Mouse (Mus musculus) CD4-positive naive resting alpha-beta T cell, adult 76 days (primary cell): Measurements from ENCODE around the gene Ndufa7. TPM values are rescaled to one million over a fixed set of nuclear protein-coding genes. Genes with fewer than 3 reads are reported as not detected.

Experiments
- total RNA-seq: library from RNA; stranded (reverse); gene quantifications from one replicate; pipeline ENCODE4 v1.2.4, GENCODE M21; 2023

Ndufa7 gene
- total RNA-seq: 141 TPM

DNA sequence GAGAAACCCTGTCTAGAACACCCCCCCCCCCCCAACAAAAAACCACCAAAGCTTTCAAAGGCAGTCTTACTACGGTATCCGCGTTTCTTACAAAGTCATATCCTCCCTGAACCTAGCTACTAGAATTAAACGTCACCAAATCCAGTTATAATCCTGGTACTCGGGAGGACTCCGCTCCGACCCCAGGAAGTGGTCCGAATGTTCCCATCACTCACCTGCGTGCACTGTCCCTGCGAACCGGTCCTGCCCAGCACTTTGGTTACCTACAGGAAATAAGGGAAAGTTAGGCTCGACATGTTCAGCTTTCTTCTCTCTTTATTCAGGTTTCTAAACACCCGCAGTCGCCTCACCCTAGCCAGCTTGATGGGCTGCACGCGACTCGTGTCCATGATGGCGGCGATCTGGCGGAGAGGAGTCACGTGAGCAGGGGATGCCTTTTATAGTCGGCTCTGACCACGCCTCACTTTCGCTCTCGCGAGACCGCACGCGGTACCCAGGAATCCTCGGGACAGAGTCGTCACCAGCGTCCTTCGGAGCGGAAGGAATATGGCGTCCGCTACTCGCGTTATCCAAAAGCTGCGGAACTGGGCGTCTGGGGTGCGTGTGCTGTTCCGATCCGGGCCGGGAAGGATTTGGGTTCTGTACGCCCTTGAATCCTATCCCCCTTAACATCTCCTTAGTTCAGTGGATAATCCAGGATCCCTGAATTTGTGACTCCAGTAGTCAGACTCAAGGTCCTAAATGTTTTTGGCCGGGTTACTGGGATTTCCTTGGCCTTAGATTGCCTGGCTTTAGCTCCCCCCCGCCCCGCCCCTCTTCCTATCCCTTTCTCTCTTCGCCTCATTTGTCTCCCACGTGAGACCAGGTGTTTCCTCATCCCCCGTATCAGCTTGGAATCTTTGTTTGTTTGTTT lies at the start of gene Ndufa7, which contains the start of gene Rps28:
Gene Ndufa7 (plus strand): TSS at position 489 of the 913 bp plus-strand sequence.
Gene Rps28 (minus strand): TSS at position 479 of the 913 bp plus-strand sequence.

DNA sequence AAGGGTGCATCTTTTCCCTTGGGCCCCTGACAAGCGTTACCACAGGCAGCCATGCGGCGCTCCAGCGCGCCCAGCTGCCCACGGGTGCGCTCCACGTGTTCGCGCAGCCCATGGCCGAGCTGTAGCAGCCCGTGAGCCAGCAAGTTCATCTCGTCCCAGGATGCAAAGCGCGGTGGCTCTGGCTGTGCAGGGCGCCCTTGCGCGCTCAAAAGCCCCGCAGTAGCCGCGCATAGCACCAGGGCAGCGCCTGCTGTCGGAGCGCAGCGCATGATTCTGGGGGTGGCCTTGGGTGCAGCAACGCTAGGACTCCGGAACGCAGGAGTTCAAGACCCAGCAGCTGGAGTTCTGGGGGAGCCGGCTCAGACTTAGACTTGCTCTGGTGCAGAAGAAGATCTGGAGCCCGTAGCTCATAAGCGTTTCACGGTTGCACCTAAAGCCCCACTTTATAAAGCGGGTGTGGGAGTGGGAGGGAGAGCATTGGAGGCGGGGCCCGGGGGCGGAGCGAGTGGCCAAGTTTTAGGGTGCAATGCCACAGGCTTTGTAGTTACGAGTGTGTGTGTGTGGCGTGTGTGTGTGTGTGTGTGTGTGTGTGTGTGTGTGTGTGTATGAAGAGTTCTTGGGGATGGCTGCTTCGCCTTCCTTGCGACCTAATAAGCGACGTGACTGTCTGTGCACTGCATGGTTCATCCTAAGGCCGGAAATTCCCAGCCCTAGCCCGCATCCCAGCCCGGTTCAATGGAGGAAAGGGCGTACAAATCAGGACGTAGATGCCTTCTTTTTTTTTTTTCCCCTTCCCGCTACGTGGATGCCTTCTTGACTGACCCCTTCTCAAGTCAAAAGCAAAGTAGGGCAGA lies 43.0 kb upstream of the Ndufa7 start, which contains the start of gene Angptl4:
Gene Angptl4 (minus strand): TSS at position 707 of the 854 bp plus-strand sequence.

GRCm38 (mm10) chr17:33810334-33811141 lies 13.8 kb upstream of the Ndufa7 start, which contains the start of gene Kank3:
Gene Kank3, plus strand, starts transcription at chr17:33810519.

GRCm38 (mm10) chr17:33842966-33843795 lies 18.8 kb downstream of the Ndufa7 start, which contains the start of gene Cd320:
Gene Cd320, plus strand, starts transcription at chr17:33843091.

GRCm38 (mm10) chr17:33873537-33873936 lies 49.2 kb downstream of the Ndufa7 start, which contains the start of gene Gm7029:
Gene Gm7029, plus strand, starts transcription at chr17:33873837.

Other genes with a start within 250 kb of the Ndufa7 start
- gene Zfp414, start 195.5 kb upstream of the Ndufa7 start, total RNA-seq: 50.5 TPM
- 3.5 TPM for gene Pram1, start 186.5 kb upstream of the Ndufa7 start, total RNA-seq
- gene Hnrnpm, start 137.7 kb upstream of the Ndufa7 start, total RNA-seq: 433 TPM
- gene March2, start 105.9 kb upstream of the Ndufa7 start, total RNA-seq: 60.8 TPM
- gene Rab11b, start 64.0 kb upstream of the Ndufa7 start, total RNA-seq: 239 TPM
- 0.73 TPM for gene Angptl4, start 42.7 kb upstream of the Ndufa7 start, total RNA-seq
- gene Kank3, start 14.1 kb upstream of the Ndufa7 start, total RNA-seq: 2.0 TPM
- 4,743 TPM for gene Rps28, start within 50 bp of the Ndufa7 start, total RNA-seq
- 5.4 TPM for gene Cd320, start 18.5 kb downstream of the Ndufa7 start, total RNA-seq
- gene Gm7029, start 49.3 kb downstream of the Ndufa7 start, total RNA-seq: not detected
- 8.8 TPM for gene Kifc1, start 66.1 kb downstream of the Ndufa7 start, total RNA-seq
- 0.76 TPM for gene Platr17, start 80.6 kb downstream of the Ndufa7 start, total RNA-seq
- 59.3 TPM for gene Daxx, start 84.8 kb downstream of the Ndufa7 start, total RNA-seq
- 295 TPM for gene Tapbp, start 91.3 kb downstream of the Ndufa7 start, total RNA-seq
- gene Zbtb22, start 91.3 kb downstream of the Ndufa7 start, total RNA-seq: 30.9 TPM
- 151 TPM for gene Rgl2, start 105.0 kb downstream of the Ndufa7 start, total RNA-seq
- 53.9 TPM for gene Pfdn6, start 115.8 kb downstream of the Ndufa7 start, total RNA-seq
- 50.8 TPM for gene Wdr46, start 116.1 kb downstream of the Ndufa7 start, total RNA-seq
- 12.2 TPM for gene B3galt4, start 126.9 kb downstream of the Ndufa7 start, total RNA-seq
- gene Vps52, start 131.2 kb downstream of the Ndufa7 start, total RNA-seq: 60.4 TPM
- 2,154 TPM for gene Rps18, start 131.4 kb downstream of the Ndufa7 start, total RNA-seq
- gene H2-K1, start 175.8 kb downstream of the Ndufa7 start, total RNA-seq: 5,034 TPM
- 33.7 TPM for gene Ring1, start 200.1 kb downstream of the Ndufa7 start, total RNA-seq
- 127 TPM for gene H2-Ke6, start 203.5 kb downstream of the Ndufa7 start, total RNA-seq
- 76.3 TPM for gene Slc39a7, start 207.1 kb downstream of the Ndufa7 start, total RNA-seq
- 107 TPM for gene Rxrb, start 207.2 kb downstream of the Ndufa7 start, total RNA-seq
- 34.2 TPM for gene Col11a2, start 214.9 kb downstream of the Ndufa7 start, total RNA-seq